14 mouse cellular contexts compared by ENCODE assay signal in genomic region chr11:98846016-98846415, GRCm38 (mm10). TPM values are rescaled to one million over a fixed set of nuclear protein-coding genes. Genes with fewer than 3 reads are reported as not detected.
DNase-seq lines count a peak whose midpoint lies in the region; ATAC-seq and TF ChIP-seq lines count a peak whose summit lies in the region.
"Had no signal": no experiment of that assay in that cellular context is flagged by ENCODE, and none has a peak within 500 bp of the region (broad histone marks: within the 10 kb centered on the region; RNA-seq: fewer than 3 reads in every experiment).

No protein-coding gene starts in this region.

- no peak for DNase-seq in hindbrain, embryonic 14.5 days (ENCODE audit: low spot score)
- DNase-seq in testis, postnatal 14 days (ENCODE audit: low spot score): no peak
- peak; percentile 75 to 80 for DNase-seq in cerebellum, postnatal 10 days
- no peak for DNase-seq in stomach, postnatal 0 days (ENCODE audit: low spot score)
- DNase-seq in urinary bladder, adult 2 months (ENCODE audit: low spot score): no peak
- no peak for DNase-seq in urinary bladder, postnatal 14 days (ENCODE audit: low spot score)
- DNase-seq: heart, postnatal 14 days had no signal

- H3K27me3 ChIP-seq in hindbrain, embryonic 16.5 days (replicated peaks; ENCODE audit: control insufficient read depth, insufficient read depth, low read length): no peaks in the 10 kb centered on the region
- no peaks in the 10 kb centered on the region for H3K27me3 ChIP-seq in hindbrain, embryonic 14.5 days (ENCODE audit: control insufficient read depth, insufficient read depth, low read length)
- no peaks in the 10 kb centered on the region for H3K27me3 ChIP-seq in testis, adult 2 months (ENCODE audit: control insufficient read depth, insufficient read depth, low read length)
- H3K27me3 ChIP-seq in stomach, postnatal 0 days (ENCODE audit: control insufficient read depth, insufficient read depth, low read length): no peaks in the 10 kb centered on the region
- H3K27me3 ChIP-seq: midbrain, embryonic 15.5 days; neural tube, embryonic 13.5 days had no signal

- H3K4me3 ChIP-seq in hindbrain, embryonic 16.5 days (ENCODE audit: low read length): no peak overlapping the region
- H3K4me3 ChIP-seq in hindbrain, embryonic 14.5 days (replicated peaks; ENCODE audit: low read length): no peak overlapping the region
- H3K4me3 ChIP-seq in testis, adult 2 months (ENCODE audit: control insufficient read depth, low read depth, low read length): no peak overlapping the region
- H3K4me3 ChIP-seq in stomach, postnatal 0 days (ENCODE audit: low read depth, low read length): no peak overlapping the region
- H3K4me3 ChIP-seq: limb, embryonic 13.5 days; midbrain, embryonic 15.5 days; neural tube, embryonic 13.5 days had no signal

- no peak overlapping the region for H3K27ac ChIP-seq in hindbrain, embryonic 16.5 days (ENCODE audit: low read depth, low read length)
- no peak overlapping the region for H3K27ac ChIP-seq in hindbrain, embryonic 14.5 days
- no peak overlapping the region for H3K27ac ChIP-seq in testis, adult 2 months (ENCODE audit: control insufficient read depth, insufficient read depth, low read depth, low read length)
- no peak overlapping the region for H3K27ac ChIP-seq in stomach, postnatal 0 days (replicated peaks)
- H3K27ac ChIP-seq: limb, embryonic 13.5 days; midbrain, embryonic 15.5 days; neural tube, embryonic 13.5 days had no signal

- WGBS in hindbrain, embryonic 16.5 days: 56% methylated on average over 13 of the region's 13 CpGs
- WGBS in hindbrain, embryonic 14.5 days: 53% methylated on average over 13 of the region's 13 CpGs
- WGBS in stomach, postnatal 0 days: 61% methylated on average over 13 of the region's 13 CpGs

- no peak for ATAC-seq in hindbrain, embryonic 16.5 days
- no peak for ATAC-seq in hindbrain, embryonic 14.5 days (ENCODE audit: low FRiP score)
- 0 out of 2 replicates have a peak, but pooled peaks have one; percentile 24 for ATAC-seq in stomach, postnatal 0 days (ENCODE audit: low FRiP score, low TSS enrichment)
- ATAC-seq: forebrain, embryonic 16.5 days; intestine, embryonic 16.5 days; midbrain, embryonic 15.5 days had no signal

- no peaks in the 10 kb centered on the region for H3K9me3 ChIP-seq in hindbrain, embryonic 16.5 days (ENCODE audit: control insufficient read depth, low read length)
- no peaks in the 10 kb centered on the region for H3K9me3 ChIP-seq in hindbrain, embryonic 14.5 days (ENCODE audit: control insufficient read depth, low read length)
- H3K9me3 ChIP-seq in stomach, postnatal 0 days (ENCODE audit: control insufficient read depth, low read length): no peaks in the 10 kb centered on the region
- H3K9me3 ChIP-seq: limb, embryonic 13.5 days; midbrain, embryonic 15.5 days; neural tube, embryonic 13.5 days had no signal

- peaks cover 10% of the 10 kb centered on the region for H3K4me1 ChIP-seq in hindbrain, embryonic 16.5 days (ENCODE audit: control insufficient read depth, insufficient read depth, low read depth, low read length)
- peaks cover 16% of the 10 kb centered on the region for H3K4me1 ChIP-seq in hindbrain, embryonic 14.5 days (replicated peaks; ENCODE audit: control insufficient read depth, insufficient read depth, low read length)
- H3K4me1 ChIP-seq in testis, adult 2 months (ENCODE audit: control insufficient read depth, insufficient read depth, low read length): peaks cover 12% of the 10 kb centered on the region
- 0 out of 2 replicates have a peak, but pooled peaks cover 2% of the 10 kb centered on the region for H3K4me1 ChIP-seq in stomach, postnatal 0 days (replicated peaks; ENCODE audit: control insufficient read depth, insufficient read depth)

- H3K36me3 ChIP-seq in hindbrain, embryonic 16.5 days (ENCODE audit: control insufficient read depth, insufficient read depth, low read length): peaks cover 5% of the 10 kb centered on the region; the same call in 1 of the 2 replicates
- H3K36me3 ChIP-seq in hindbrain, embryonic 14.5 days (replicated peaks; ENCODE audit: control insufficient read depth, insufficient read depth): peaks cover 7% of the 10 kb centered on the region
- no peaks in the 10 kb centered on the region for H3K36me3 ChIP-seq in testis, adult 2 months (ENCODE audit: control insufficient read depth, insufficient read depth, low read length)
- peaks cover 3% of the 10 kb centered on the region; the same call in 1 of the 2 replicates for H3K36me3 ChIP-seq in stomach, postnatal 0 days (ENCODE audit: control insufficient read depth, insufficient read depth, low read length)
- H3K36me3 ChIP-seq: midbrain, embryonic 15.5 days; neural tube, embryonic 13.5 days had no signal

- no peak overlapping the region for H3K4me2 ChIP-seq in hindbrain, embryonic 16.5 days (ENCODE audit: low read length)
- no peak overlapping the region for H3K4me2 ChIP-seq in hindbrain, embryonic 14.5 days (replicated peaks)
- H3K4me2 ChIP-seq in stomach, postnatal 0 days (replicated peaks; ENCODE audit: low read depth): no peak overlapping the region
- H3K4me2 ChIP-seq: limb, embryonic 13.5 days; midbrain, embryonic 15.5 days; neural tube, embryonic 13.5 days had no signal

- peak overlapping the region; percentile 31; the same call in 1 of the 2 replicates for H3K9ac ChIP-seq in hindbrain, embryonic 16.5 days (ENCODE audit: low read depth, low read length)
- H3K9ac ChIP-seq in hindbrain, embryonic 14.5 days: no peak overlapping the region
- H3K9ac ChIP-seq in stomach, postnatal 0 days (ENCODE audit: low read length): no peak overlapping the region
- H3K9ac ChIP-seq: midbrain, embryonic 15.5 days; neural tube, embryonic 13.5 days had no signal

- TF ChIP-seq EP300 in stomach, postnatal 0 days (optimal IDR thresholded peaks at IDR 0.05): no peak

- TF ChIP-seq POLR2A in testis, adult 2 months (IDR thresholded peaks at IDR 0.05; ENCODE audit: control insufficient read depth, low read depth, low read length): no peak

- TF ChIP-seq CTCF in testis, adult 2 months (IDR thresholded peaks at IDR 0.05; ENCODE audit: control insufficient read depth, insufficient read depth, insufficient replicate concordance, low read depth, low read length): 0 out of 2 replicates have a peak, but pooled peaks have one; percentile 17
- peak; percentile 33; the same call in 1 of the 2 replicates for TF ChIP-seq CTCF in stomach, postnatal 0 days (IDR thresholded peaks at IDR 0.05; ENCODE audit: low read depth)

RNA-seq across cellular contexts. Expression of gene Rapgefl1, which starts 9.4 kb away (rescaled TPM):
- 11.6 and 13.0 TPM in 2 replicates for polyA plus RNA-seq in hindbrain, embryonic 16.5 days (2015; fragmentation: Nextera tagmentation; extraction: Ambion mirVana)
- polyA plus RNA-seq in hindbrain, embryonic 14.5 days (2014; fragmentation: Nextera tagmentation; extraction: Ambion mirVana): 12.0 and 12.9 TPM in 2 replicates
- 2.2 and 2.7 TPM in 2 replicates for polyA plus RNA-seq in testis, adult 2 months (2012; rRNA removed)
- 6.9 and 7.7 TPM in 2 replicates for polyA plus RNA-seq in stomach, postnatal 0 days (2015; fragmentation: Nextera tagmentation; extraction: Ambion mirVana)
- polyA plus RNA-seq in urinary bladder, adult 2 months (2012; rRNA removed): 56.6 and 66.4 TPM in 2 replicates

RNA-seq across cellular contexts. Expression of gene Wipf2, which starts 17.4 kb away (rescaled TPM):
- polyA plus RNA-seq in hindbrain, embryonic 16.5 days (2015; fragmentation: Nextera tagmentation; extraction: Ambion mirVana): 4.1 and 4.2 TPM in 2 replicates
- 4.7 and 4.8 TPM in 2 replicates for polyA plus RNA-seq in hindbrain, embryonic 14.5 days (2014; fragmentation: Nextera tagmentation; extraction: Ambion mirVana)
- 4.3 and 6.4 TPM in 2 replicates for polyA plus RNA-seq in testis, adult 2 months (2012; rRNA removed)
- 4.9 and 5.3 TPM in 2 replicates for polyA plus RNA-seq in stomach, postnatal 0 days (2015; fragmentation: Nextera tagmentation; extraction: Ambion mirVana)
- 19.2 and 26.0 TPM in 2 replicates for polyA plus RNA-seq in urinary bladder, adult 2 months (2012; rRNA removed)

RNA-seq across cellular contexts. Expression of gene Casc3, which starts 41.3 kb away (rescaled TPM):
- polyA plus RNA-seq in hindbrain, embryonic 16.5 days (2015; fragmentation: Nextera tagmentation; extraction: Ambion mirVana): 41.7 and 49.2 TPM in 2 replicates
- polyA plus RNA-seq in hindbrain, embryonic 14.5 days (2014; fragmentation: Nextera tagmentation; extraction: Ambion mirVana): 49.3 and 57.4 TPM in 2 replicates
- polyA plus RNA-seq in testis, adult 2 months (2012; rRNA removed): 22.0 and 24.9 TPM in 2 replicates
- 12.4 and 14.8 TPM in 2 replicates for polyA plus RNA-seq in stomach, postnatal 0 days (2015; fragmentation: Nextera tagmentation; extraction: Ambion mirVana)
- 24.7 and 29.5 TPM in 2 replicates for polyA plus RNA-seq in urinary bladder, adult 2 months (2012; rRNA removed)

RNA-seq across cellular contexts. Expression of gene Msl1, which starts 50.7 kb away (rescaled TPM):
- polyA plus RNA-seq in hindbrain, embryonic 16.5 days (2015; fragmentation: Nextera tagmentation; extraction: Ambion mirVana): 28.2 and 28.6 TPM in 2 replicates
- polyA plus RNA-seq in hindbrain, embryonic 14.5 days (2014; fragmentation: Nextera tagmentation; extraction: Ambion mirVana): 23.6 and 24.1 TPM in 2 replicates
- 138 and 143 TPM in 2 replicates for polyA plus RNA-seq in testis, adult 2 months (2012; rRNA removed)
- 11.3 and 13.8 TPM in 2 replicates for polyA plus RNA-seq in stomach, postnatal 0 days (2015; fragmentation: Nextera tagmentation; extraction: Ambion mirVana)
- polyA plus RNA-seq in urinary bladder, adult 2 months (2012; rRNA removed): 57.0 and 58.7 TPM in 2 replicates

Comparison
In these comparisons a context has a peak if more than half of its experiments do, and no peak if none do; other contexts are left out.
1. DNase-seq: peak in cerebellum, postnatal 10 days (2 of 2); none in hindbrain, embryonic 14.5 days (single experiment), testis, postnatal 14 days (single experiment), stomach, postnatal 0 days (single experiment), urinary bladder, adult 2 months (single experiment) and urinary bladder, postnatal 14 days (single experiment).